Mouse (Mus musculus) thymus, adult 2 months (tissue): ENCODE data around the gene Aurkb. TPM values are rescaled to one million over a fixed set of nuclear protein-coding genes. Genes with fewer than 3 reads are reported as not detected.

ENCODE experiments used
- DNase-seq: peaks from one replicate; pipeline ENCODE4 v3.0.0; 2021
- H3K27ac ChIP-seq: fragments of 200-500 bp; 2 replicates; pipeline ENCODE4 v1.5.1; 2012; ENCODE audit warnings: low read length, control low read depth; ENCODE audit not compliant: control insufficient read depth, insufficient read depth
- H3K27me3 ChIP-seq: fragments of 200-500 bp; 2 replicates; pipeline ENCODE4 v1.6.1; 2012; ENCODE audit warnings: mild to moderate bottlenecking, low read length, moderate library complexity, mixed read lengths; ENCODE audit not compliant: control insufficient read depth, insufficient read depth
- H3K36me3 ChIP-seq: fragments of 200-500 bp; 2 replicates; pipeline ENCODE4 v1.6.1; 2012; ENCODE audit warnings: mild to moderate bottlenecking, low read length, moderate library complexity; ENCODE audit not compliant: control insufficient read depth, insufficient read depth
- H3K4me1 ChIP-seq: fragments of 200-500 bp; replicated peaks from 2 replicates; pipeline ENCODE4 v1.6.1; 2012; ENCODE audit warnings: low read length; ENCODE audit not compliant: control insufficient read depth, insufficient read depth
- H3K4me3 ChIP-seq: fragments of 200-500 bp; 2 replicates; pipeline ENCODE4 v1.5.1; 2012; ENCODE audit warnings: mild to moderate bottlenecking, low read length, control low read depth, moderate library complexity; ENCODE audit not compliant: control insufficient read depth, insufficient read depth
- CTCF ChIP-seq: fragments of 200-500 bp; IDR thresholded peaks from 2 replicates; pipeline ENCODE4 v1.5.1; 2012; ENCODE audit warnings: mild to moderate bottlenecking, control low read depth, low read length, moderate library complexity, borderline replicate concordance; ENCODE audit not compliant: control insufficient read depth, poor library complexity, insufficient read depth; ENCODE audit errors: extremely low read depth
- POLR2A ChIP-seq: fragments of 200-500 bp; IDR thresholded peaks from 2 replicates; pipeline ENCODE4 v1.6.1; 2012; ENCODE audit warnings: mild to moderate bottlenecking, low read length, control low read depth, moderate library complexity; ENCODE audit not compliant: control insufficient read depth, poor library complexity, insufficient read depth; ENCODE audit errors: extremely low read depth
- WGBS: fragments of 180-500 bp; shearing (Covaris S2); methylation state at CpG from one replicate; pipeline ENCODE4 v1.1.7; 2018; 5-methylcytosine and 5-hydroxymethylcytosine counted together
- polyA plus RNA-seq: library from polyadenylated mRNA; depleted of rRNA; stranded (reverse); fragments of >200 nt; gene quantifications from 2 replicates; pipeline ENCODE4 v1.2.3, GENCODE M21; 2012

Gene Aurkb
- polyA plus RNA-seq, 1 experiment = 192 TPM

DNA sequence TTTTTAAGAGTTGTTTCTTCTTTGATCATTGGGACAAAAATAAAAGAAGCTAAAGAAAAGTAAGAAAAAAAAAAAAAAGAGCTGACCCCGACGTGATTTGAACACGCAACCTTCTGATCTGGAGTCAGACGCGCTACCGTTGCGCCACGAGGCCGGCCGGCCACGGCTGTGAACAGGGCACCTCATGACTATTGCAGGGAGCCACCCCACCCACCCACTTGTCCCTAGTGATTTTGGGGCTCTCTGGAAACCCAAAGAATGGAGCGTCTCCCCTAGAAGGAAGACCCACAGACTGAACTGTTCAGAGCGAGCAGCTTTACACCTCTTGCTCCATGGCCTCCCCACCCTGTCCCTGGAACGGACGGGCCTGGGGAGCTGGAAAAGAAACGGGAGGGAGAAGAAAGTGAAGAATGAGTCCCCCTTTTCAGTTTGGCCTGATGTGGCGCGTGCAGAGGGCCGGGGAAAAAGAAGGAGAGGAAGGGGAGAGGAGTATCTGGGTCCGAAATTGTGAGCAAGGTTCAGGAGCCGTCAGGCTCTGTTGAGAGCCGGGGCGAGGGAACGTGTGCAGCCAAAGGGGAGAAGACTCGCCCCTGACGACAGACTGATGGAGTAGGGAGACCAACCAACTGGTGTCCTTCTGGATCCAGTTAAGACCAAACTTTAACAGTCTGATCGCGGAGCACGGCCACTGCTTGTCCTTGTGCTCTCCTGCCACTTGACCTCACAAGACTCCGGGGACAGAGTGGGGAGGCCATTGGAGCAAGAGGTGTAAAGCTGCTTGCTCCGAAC lies 18.2 kb downstream of the Aurkb start:
- peak overlapping the region; percentile 87; the same call in 1 of the 2 replicates for H3K27ac ChIP-seq
- H3K36me3 ChIP-seq = no peaks in the 10 kb centered on the region
- WGBS = 2% methylated on average over 31 of the region's 31 CpGs
- H3K4me1 ChIP-seq = peaks cover 26% of the 10 kb centered on the region
- H3K4me3 ChIP-seq = peak overlapping the region; percentile 82
- DNase-seq = peak; percentile 66
- TF ChIP-seq CTCF = no peak
- TF ChIP-seq POLR2A = peak; percentile 2; the same call in 1 of the 2 replicates
- H3K27me3 ChIP-seq = no peaks in the 10 kb centered on the region

DNA sequence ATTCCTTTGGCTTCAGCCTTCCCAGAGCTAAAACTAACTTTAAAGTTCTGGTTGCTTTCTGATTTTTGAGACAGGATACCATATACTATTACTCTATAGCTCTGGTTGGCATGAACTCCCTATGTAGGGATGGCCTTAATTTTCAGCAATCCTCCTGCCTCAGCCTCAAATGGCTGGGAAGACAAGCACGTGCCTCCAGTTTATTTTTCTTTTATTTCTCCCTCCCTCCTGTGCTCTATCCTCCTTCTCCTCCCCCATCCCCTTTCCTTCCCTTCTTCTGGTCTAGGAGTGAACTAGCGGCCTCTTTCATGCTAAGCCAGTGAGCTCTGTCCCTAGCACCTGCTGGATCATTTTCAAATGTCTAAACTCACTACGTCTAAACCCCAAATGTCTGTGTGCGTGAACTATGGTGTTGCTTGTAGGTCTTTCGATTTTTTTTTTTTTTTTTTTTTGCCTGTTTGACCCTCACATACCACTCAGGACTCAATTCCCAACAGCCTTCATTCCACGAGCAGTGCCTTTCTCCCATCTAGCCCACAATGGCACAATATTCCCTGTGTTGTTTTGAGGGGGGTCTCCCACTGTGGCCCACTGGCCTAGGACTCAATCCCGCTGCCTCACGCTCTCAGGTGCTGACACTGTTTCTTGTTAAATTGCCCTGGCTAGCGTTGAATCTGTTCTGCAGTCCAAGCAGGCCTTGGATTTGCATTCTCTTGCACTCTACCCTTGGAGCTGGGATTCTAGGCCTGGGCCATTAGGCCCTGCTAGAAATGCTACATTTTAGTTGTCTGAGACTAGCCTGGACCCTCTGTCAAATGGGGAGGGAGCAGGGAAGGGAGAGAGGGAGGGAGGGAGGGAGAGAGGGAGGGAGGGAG lies 19.0 kb downstream of the Aurkb start:
- no peak overlapping the region for H3K27ac ChIP-seq
- WGBS = 81% methylated on average over 9 of the region's 9 CpGs
- no peak overlapping the region for H3K4me3 ChIP-seq
- no peaks in the 10 kb centered on the region for H3K27me3 ChIP-seq
- no peaks in the 10 kb centered on the region for H3K36me3 ChIP-seq
- peaks cover 26% of the 10 kb centered on the region for H3K4me1 ChIP-seq
- no peak for DNase-seq
- TF ChIP-seq POLR2A (no peak), CTCF (no peak)

DNA sequence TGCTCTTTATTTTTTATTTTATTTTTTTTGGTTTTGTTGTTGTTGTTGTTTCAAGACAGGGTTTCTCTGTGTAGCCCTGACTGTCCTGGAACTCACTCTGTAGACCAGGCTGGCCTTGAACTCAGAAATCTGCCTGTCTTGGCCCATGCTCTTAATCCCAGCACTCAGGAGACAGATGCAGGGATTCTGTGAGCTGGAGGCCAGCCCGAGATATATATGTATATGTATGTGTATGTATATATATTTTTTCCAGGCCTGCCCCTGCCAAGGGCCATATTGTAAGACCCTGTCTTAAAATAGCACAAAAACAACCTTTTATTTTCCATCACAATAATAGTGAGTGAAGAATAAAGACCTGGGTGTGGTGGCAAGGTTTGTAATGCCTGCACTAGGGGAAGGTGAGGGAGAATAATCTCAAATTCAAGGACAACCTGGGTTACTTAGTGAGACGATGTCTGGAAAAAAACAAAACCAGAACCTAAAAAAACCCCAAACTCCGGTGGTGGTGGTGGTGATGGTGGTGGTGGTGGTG lies 20.0 kb downstream of the Aurkb start:
- 86% methylated on average over 3 of the region's 3 CpGs for WGBS
- no peaks in the 10 kb centered on the region for H3K27me3 ChIP-seq
- TF ChIP-seq POLR2A (no peak), CTCF (no peak)
- no peak overlapping the region for H3K27ac ChIP-seq
- H3K36me3 ChIP-seq = no peaks in the 10 kb centered on the region
- no peak for DNase-seq
- peaks cover 29% of the 10 kb centered on the region for H3K4me1 ChIP-seq
- no peak overlapping the region for H3K4me3 ChIP-seq

DNA sequence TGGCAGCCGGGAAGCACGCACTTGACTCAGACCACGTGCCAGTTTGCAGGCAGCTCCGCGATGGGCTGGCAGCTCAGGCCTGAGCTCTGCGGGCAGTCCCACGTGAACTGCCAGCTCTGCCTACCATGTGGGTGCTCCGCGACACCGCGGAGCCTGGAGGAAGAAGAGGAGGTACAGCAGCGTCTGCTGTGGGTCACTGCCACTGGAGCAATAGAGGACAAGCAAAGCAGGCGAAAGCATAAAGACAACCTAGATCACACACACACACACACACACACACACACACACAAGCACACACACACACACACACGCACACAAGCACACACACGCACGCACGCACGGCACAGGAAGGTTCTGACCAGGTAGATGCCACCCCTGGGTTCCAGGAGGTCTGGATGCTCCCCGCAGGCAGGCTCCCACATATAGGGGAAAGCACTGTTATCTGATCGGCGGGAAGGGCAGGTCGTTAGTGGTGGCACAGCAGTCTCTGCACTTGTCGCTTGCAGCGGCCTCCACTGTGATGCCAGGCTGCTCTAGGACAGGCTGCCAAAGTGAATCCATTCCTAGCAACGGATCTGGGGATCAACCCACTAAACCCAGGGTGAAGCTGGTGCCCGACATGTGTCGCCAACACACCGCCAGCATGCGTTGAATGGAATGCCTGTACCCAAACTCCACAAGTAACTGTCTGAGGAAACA lies 20.9 kb downstream of the Aurkb start:
- Histone ChIP-seq H3K27ac (no peak overlapping the region), H3K27me3 (no peaks in the 10 kb centered on the region), H3K4me1 (peaks cover 25% of the 10 kb centered on the region), H3K36me3 (no peaks in the 10 kb centered on the region), H3K4me3 (peak overlapping the region; percentile 38)
- no peak for TF ChIP-seq POLR2A
- DNase-seq = no peak
- WGBS = 3% methylated on average over 27 of the region's 29 CpGs

DNA sequence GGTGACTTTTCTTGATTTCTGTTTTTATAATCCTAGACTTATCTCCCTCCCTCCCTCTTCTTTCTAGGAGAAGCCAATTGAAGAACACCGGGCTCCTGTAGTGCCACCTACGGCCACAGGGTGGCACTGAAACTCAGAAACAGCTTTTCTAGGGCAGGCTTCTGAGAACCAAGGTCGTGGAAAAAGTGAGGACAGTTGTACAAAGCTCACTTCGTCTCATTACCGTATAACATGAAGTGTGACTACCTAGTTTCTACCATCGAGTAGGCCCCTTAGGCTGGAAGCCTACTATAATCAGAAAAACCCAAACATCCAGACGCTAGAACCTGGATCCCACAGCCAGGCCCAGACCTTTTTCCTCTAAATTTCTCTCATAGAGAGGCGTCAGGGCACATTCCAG lies 21.5 kb downstream of the Aurkb start:
- no peak overlapping the region for H3K27ac ChIP-seq
- DNase-seq = peak; percentile 87

DNA sequence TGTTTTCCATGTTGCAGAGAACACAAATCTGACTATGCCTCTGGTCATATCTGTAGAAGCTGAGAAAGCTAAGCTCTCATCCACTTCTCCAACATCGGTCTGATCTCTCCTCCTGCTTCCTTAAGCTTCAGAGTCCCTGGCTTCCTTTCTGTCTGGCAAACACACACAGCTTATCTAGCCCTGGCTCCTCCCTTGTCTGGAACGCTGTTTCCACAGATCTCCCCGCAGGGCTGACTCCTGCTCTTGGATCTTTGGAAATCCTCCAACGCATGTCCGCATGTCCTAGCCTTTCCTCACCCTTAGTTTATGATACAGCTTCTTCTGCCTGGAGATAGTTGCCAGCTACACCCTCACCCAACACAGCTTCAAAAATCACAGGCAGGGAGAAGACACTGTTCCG lies 22.2 kb downstream of the Aurkb start:
- H3K36me3 ChIP-seq = no peaks in the 10 kb centered on the region
- no peak for TF ChIP-seq POLR2A
- TF ChIP-seq CTCF = no peak
- WGBS = 95% methylated on average over 6 of the region's 6 CpGs
- H3K27ac ChIP-seq = no peak overlapping the region
- H3K4me3 ChIP-seq = no peak overlapping the region
- no peak for DNase-seq
- H3K27me3 ChIP-seq = no peaks in the 10 kb centered on the region
- H3K4me1 ChIP-seq = peaks cover 28% of the 10 kb centered on the region

More for the DNA sequence above, 21.5 kb downstream of the Aurkb start:
- Histone ChIP-seq H3K4me3 (no peak overlapping the region), H3K36me3 (no peaks in the 10 kb centered on the region), H3K4me1 (peaks cover 23% of the 10 kb centered on the region), H3K27me3 (no peaks in the 10 kb centered on the region)
- TF ChIP-seq POLR2A (no peak), CTCF (no peak)
- WGBS = 15% methylated on average over 8 of the region's 8 CpGs
